8 mouse cellular contexts compared by ENCODE assay signal in genomic region chr4:58079631-58080030, GRCm38 (mm10).
DNase-seq lines count a peak whose midpoint lies in the region; ATAC-seq lines count a peak whose summit lies in the region.

No protein-coding gene starts in this region.

- H3K4me1 ChIP-seq in liver, embryonic 11.5 days (replicated peaks; ENCODE audit: control insufficient read depth, insufficient read depth, low read length), result no peaks in the 10 kb centered on the region
- no peaks in the 10 kb centered on the region for H3K4me1 ChIP-seq in embryonic facial prominence, embryonic 12.5 days
- 0 out of 2 replicates have a peak, but pooled peaks cover 5% of the 10 kb centered on the region for H3K4me1 ChIP-seq in hindbrain, embryonic 10.5 days (replicated peaks)
- no peaks in the 10 kb centered on the region for H3K4me1 ChIP-seq in stomach, embryonic 16.5 days (ENCODE audit: control insufficient read depth, insufficient read depth, low read length)

- H3K4me2 ChIP-seq in liver, embryonic 11.5 days, result no peak overlapping the region
- H3K4me2 ChIP-seq in embryonic facial prominence, embryonic 12.5 days (replicated peaks), result peak overlapping the region; percentile 35
- peak overlapping the region; percentile 14; the same call in 1 of the 2 replicates for H3K4me2 ChIP-seq in stomach, embryonic 16.5 days (ENCODE audit: low read depth, low read length)

- no peak overlapping the region for H3K27ac ChIP-seq in liver, embryonic 11.5 days (ENCODE audit: low read depth, low read length)
- H3K27ac ChIP-seq in embryonic facial prominence, embryonic 12.5 days, result no peak overlapping the region
- no peak overlapping the region for H3K27ac ChIP-seq in hindbrain, embryonic 10.5 days
- no peak overlapping the region for H3K27ac ChIP-seq in stomach, embryonic 16.5 days (ENCODE audit: low read length)

- no peak overlapping the region for H3K9ac ChIP-seq in liver, embryonic 11.5 days (ENCODE audit: low read depth, low read length)
- H3K9ac ChIP-seq in embryonic facial prominence, embryonic 12.5 days, result no peak overlapping the region
- no peak overlapping the region for H3K9ac ChIP-seq in stomach, embryonic 16.5 days (ENCODE audit: low read length)

- ATAC-seq in liver, embryonic 11.5 days (replicated peaks; ENCODE audit: low FRiP score), result no peak
- ATAC-seq in embryonic facial prominence, embryonic 12.5 days (ENCODE audit: insufficient number of reproducible peaks, insufficient read depth, low FRiP score, low TSS enrichment), result no peak
- ATAC-seq in stomach, embryonic 16.5 days (ENCODE audit: insufficient read depth, low FRiP score), result no peak

- 31% methylated on average over 10 of the region's 10 CpGs for WGBS in liver, embryonic 11.5 days
- WGBS in embryonic facial prominence, embryonic 12.5 days, result 23% methylated on average over 10 of the region's 10 CpGs
- 29% methylated on average over 10 of the region's 10 CpGs for WGBS in hindbrain, embryonic 10.5 days
- 24% methylated on average over 10 of the region's 10 CpGs for WGBS in stomach, embryonic 16.5 days

- H3K36me3 ChIP-seq in liver, embryonic 11.5 days (ENCODE audit: control insufficient read depth, insufficient read depth, low read length), result no peaks in the 10 kb centered on the region
- peaks cover 5% of the 10 kb centered on the region for H3K36me3 ChIP-seq in embryonic facial prominence, embryonic 12.5 days
- H3K36me3 ChIP-seq in hindbrain, embryonic 10.5 days, result no peaks in the 10 kb centered on the region
- H3K36me3 ChIP-seq in stomach, embryonic 16.5 days (ENCODE audit: control insufficient read depth, insufficient read depth, low read length), result no peaks in the 10 kb centered on the region; the same call in 1 of the 2 replicates

- no peak overlapping the region for H3K4me3 ChIP-seq in liver, embryonic 11.5 days (ENCODE audit: low read depth, low read length)
- H3K4me3 ChIP-seq in embryonic facial prominence, embryonic 12.5 days, result no peak overlapping the region
- peak overlapping the region; percentile 24; the same call in 1 of the 2 replicates for H3K4me3 ChIP-seq in hindbrain, embryonic 10.5 days
- no peak overlapping the region for H3K4me3 ChIP-seq in stomach, embryonic 16.5 days (replicated peaks; ENCODE audit: low read length)

- H3K27me3 ChIP-seq in liver, embryonic 11.5 days (replicated peaks; ENCODE audit: control insufficient read depth, insufficient read depth, low read length), result no peaks in the 10 kb centered on the region
- no peaks in the 10 kb centered on the region for H3K27me3 ChIP-seq in embryonic facial prominence, embryonic 12.5 days
- H3K27me3 ChIP-seq in hindbrain, embryonic 10.5 days (ENCODE audit: insufficient read depth, poor library complexity, severe bottlenecking), result no peaks in the 10 kb centered on the region
- no peaks in the 10 kb centered on the region for H3K27me3 ChIP-seq in stomach, embryonic 16.5 days (ENCODE audit: control insufficient read depth, insufficient read depth, low read length)

- no peaks in the 10 kb centered on the region for H3K9me3 ChIP-seq in liver, embryonic 11.5 days (ENCODE audit: control insufficient read depth, low read length)
- no peaks in the 10 kb centered on the region for H3K9me3 ChIP-seq in embryonic facial prominence, embryonic 12.5 days
- H3K9me3 ChIP-seq in hindbrain, embryonic 10.5 days, result no peaks in the 10 kb centered on the region
- H3K9me3 ChIP-seq in stomach, embryonic 16.5 days (replicated peaks; ENCODE audit: control insufficient read depth, low read length), result no peaks in the 10 kb centered on the region

- peak; percentile 46 for DNase-seq in liver
- no peak for DNase-seq in liver, embryonic 11.5 days (ENCODE audit: low spot score)
- peak; percentile 54 for DNase-seq in adrenal gland, postnatal 25 days
- DNase-seq in hindbrain, embryonic 10.5 days (ENCODE audit: low spot score), result peak; percentile 30
- peak; percentile 41 to 55 for DNase-seq in layer of hippocampus, postnatal 14 days (ENCODE audit: low spot score in 2 of 2)
- DNase-seq in mesoderm, embryonic 11.5 days (ENCODE audit: low read depth, low spot score), result peak; percentile 63
